Mouse (Mus musculus): ENCODE results near the gene Prl7d1.
"Not testable (repeated sequence)": the region's sequence is repeated elsewhere in the genome, so short reads cannot be mapped to it uniquely, and the experiment has no call there.

The Prl7d1 gene

GRCm38 (mm10) chr13:27716636-27717035 is at the start of gene Prl7d1:
TSS of gene Prl7d1 (minus strand) at chr13:27716736.
- no peak for DNase-seq (ENCODE audit: low spot score in 2 of 2)

GRCm38 (mm10) chr13:27734512-27735186 is 18.1 kb upstream of the Prl7d1 start:
- no peak for DNase-seq (ENCODE audit: low spot score in 2 of 2)

GRCm38 (mm10) chr13:27730286-27730959 is 13.9 kb upstream of the Prl7d1 start:
- DNase-seq (ENCODE audit: low spot score in 2 of 2), result not testable (repeated sequence)

- not testable (repeated sequence) for DNase-seq (ENCODE audit: low spot score in 2 of 2)
Observed at GRCm38 (mm10) chr13:27725057-27725456, 8.5 kb upstream of the Prl7d1 start.

GRCm38 (mm10) chr13:27706521-27706920 is 10.0 kb downstream of the Prl7d1 start:
- DNase-seq (ENCODE audit: low spot score in 2 of 2), result peak in 1 of 2 experiments; percentile 2

DNA sequence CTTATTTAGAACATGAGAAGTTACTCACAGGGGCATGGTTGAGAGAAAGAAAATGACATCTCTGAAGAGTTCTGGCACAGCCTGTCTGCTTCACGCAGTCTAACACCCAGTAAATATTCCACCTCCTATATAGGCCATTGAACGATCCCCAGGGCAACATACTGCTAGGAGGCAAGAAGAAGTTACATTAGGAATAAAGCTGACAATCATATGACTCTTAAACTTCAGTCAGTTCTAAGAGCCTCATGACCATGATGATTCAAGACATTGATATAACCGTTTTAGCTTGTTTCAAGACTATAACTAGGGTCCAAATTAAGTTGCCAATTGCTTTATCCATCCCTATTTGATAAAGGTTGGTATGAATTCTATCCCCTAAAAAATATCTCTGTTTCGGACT is 48.6 kb downstream of the Prl7d1 start, which contains the start of gene Prl7a2:
Gene Prl7a2 (minus strand): TSS at position 101 of the 400 bp plus-strand sequence.
- DNase-seq (ENCODE audit: low spot score in 2 of 2), result no peak

GRCm38 (mm10) chr13:27660747-27661146 is 55.8 kb downstream of the Prl7d1 start:
- no peak for DNase-seq (ENCODE audit: low spot score in 2 of 2)
